Mouse (Mus musculus) stomach, embryonic 15.5 days (tissue): ENCODE measurements around the gene Pde4d. TPM values are rescaled to one million over a fixed set of nuclear protein-coding genes. Genes with fewer than 3 reads are reported as not detected.

Source experiments
- ATAC-seq: fragments of 200-750 bp; cut with Nextera tagmentation; 2 replicates; pipeline ENCODE4 v1.8.0; 2017; ENCODE audit warnings: low read depth, moderate number of reproducible peaks, moderate TSS enrichment; ENCODE audit not compliant: insufficient read depth, low FRiP score
- H3K27ac ChIP-seq: fragments of 300-500 bp; sonication (generic); 2 replicates; pipeline ENCODE4 v1.5.1; 2015; ENCODE audit warnings: mild to moderate bottlenecking, inconsistent platforms
- H3K27me3 ChIP-seq: fragments of 300-500 bp; sonication (generic); replicated peaks from 2 replicates; pipeline ENCODE4 v1.6.1; 2015; ENCODE audit warnings: inconsistent platforms
- H3K36me3 ChIP-seq: fragments of 300-500 bp; sonication (generic); 2 replicates; pipeline ENCODE4 v1.6.1; 2015; ENCODE audit warnings: inconsistent platforms
- H3K4me1 ChIP-seq: fragments of 300-500 bp; sonication (generic); 2 replicates; pipeline ENCODE4 v1.6.1; 2015; ENCODE audit warnings: inconsistent platforms
- H3K4me2 ChIP-seq: fragments of 300-500 bp; sonication (generic); 2 replicates; pipeline ENCODE4 v1.6.1; 2015; ENCODE audit warnings: mild to moderate bottlenecking, inconsistent platforms
- H3K4me3 ChIP-seq: fragments of 300-500 bp; sonication (generic); replicated peaks from 2 replicates; pipeline ENCODE4 v1.5.1; 2015; ENCODE audit warnings: inconsistent platforms
- H3K9ac ChIP-seq: fragments of 300-500 bp; sonication (generic); 2 replicates; pipeline ENCODE4 v1.6.1; 2015; ENCODE audit warnings: inconsistent platforms
- H3K9me3 ChIP-seq: fragments of 300-500 bp; sonication (generic); 2 replicates; pipeline ENCODE4 v1.6.1; 2016; ENCODE audit warnings: inconsistent platforms
- WGBS: fragments of 180-500 bp; shearing (Covaris S2); methylation state at CpG from one replicate; pipeline ENCODE4 v1.1.7; 2015; 5-methylcytosine and 5-hydroxymethylcytosine counted together
- polyA plus RNA-seq: library from polyadenylated mRNA; unstranded; fragments of >200 nt; fragmentation: Nextera tagmentation; extraction: Ambion mirVana; gene quantifications from 2 replicates; pipeline ENCODE4 v1.2.1, GENCODE M21; 2015

Pde4d gene
- polyA plus RNA-seq, 1 experiment from 2014 or later, result 22.8 TPM

DNA sequence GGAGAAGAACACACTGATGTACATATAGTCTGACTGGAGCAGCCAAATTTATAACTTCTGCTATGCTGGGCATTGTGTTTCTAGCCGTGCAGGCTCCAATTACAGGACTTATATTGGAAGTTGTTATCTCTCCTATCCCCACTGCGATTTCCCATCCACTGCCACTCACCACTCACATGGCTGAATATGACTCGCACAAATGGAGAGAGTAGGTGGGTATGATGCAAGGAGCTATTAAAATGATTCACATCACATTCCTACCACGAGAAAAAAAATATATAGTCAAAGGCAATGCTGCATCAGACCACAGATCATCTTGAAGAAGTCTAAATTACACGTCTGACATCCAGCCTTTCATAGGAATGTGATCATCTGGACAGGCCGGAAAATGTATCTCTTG, 725.5 kb downstream of the Pde4d start:
- no peak for ATAC-seq
- 80% methylated on average over 6 of the region's 6 CpGs for WGBS
- no peak overlapping the region for H3K4me2 ChIP-seq

DNA sequence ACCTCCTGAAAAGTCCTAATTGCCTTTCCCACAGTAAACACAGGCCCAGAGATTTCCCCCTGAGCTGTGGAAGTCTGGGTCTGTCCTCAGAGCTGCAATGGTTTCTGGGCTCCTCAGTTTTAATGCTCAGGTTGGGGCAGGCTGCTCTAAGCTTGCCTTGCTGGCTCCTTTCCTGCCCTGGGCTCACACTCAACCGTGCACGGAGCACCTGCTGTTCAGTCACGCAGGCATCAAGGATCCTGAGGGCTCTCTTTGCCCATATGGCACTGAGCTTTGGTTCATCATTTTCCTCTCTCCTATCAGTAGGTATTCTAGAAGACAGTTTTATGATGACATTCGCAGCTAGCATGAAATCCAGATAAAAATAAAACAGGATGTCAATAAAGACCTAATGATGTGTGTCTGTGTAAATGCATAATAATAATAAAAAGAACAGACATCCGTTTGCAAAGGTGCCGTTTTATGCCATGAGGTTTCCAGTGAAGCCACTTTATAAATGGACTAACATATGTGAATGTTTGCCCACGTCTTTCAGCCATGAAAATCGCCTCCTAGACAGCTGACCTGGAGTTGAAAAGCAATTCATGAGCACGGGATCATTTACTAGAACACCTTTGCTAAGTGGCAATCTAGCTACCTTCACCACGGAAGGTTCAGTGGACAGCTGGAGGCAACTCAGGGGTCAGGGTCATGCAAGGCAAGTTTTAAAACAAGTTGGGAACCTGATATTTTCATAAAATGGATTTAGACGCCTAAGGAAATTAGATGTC, 726.3 kb downstream of the Pde4d start:
- ATAC-seq, result no peak

More for the DNA sequence above, 725.5 kb downstream of the Pde4d start:
- no peak overlapping the region for H3K27ac ChIP-seq
- no peaks in the 10 kb centered on the region for H3K27me3 ChIP-seq
- H3K36me3 ChIP-seq, result no peaks in the 10 kb centered on the region
- no peak overlapping the region for H3K4me3 ChIP-seq
- no peaks in the 10 kb centered on the region for H3K4me1 ChIP-seq
- no peak overlapping the region for H3K9ac ChIP-seq
- no peaks in the 10 kb centered on the region for H3K9me3 ChIP-seq

DNA sequence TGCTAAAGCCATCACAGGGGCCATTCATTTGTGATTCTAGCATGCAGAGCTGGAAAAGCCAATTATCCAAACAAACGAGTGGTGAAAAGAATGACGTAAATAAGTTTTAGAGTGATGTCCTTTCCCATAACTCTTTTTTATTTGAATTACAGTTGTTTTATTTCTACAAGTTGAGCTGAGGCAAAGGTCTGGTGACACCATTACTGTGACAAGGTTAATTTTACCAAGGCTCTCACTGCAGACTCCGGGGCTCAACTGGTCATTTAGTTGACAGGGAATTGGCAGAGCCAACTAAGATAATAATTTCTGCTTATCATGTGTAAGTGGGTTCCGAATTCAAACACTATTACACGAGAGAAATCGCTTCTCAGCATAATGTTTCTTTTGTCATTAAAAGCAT, 731.6 kb downstream of the Pde4d start:
- H3K4me1 ChIP-seq, result no peaks in the 10 kb centered on the region
- H3K4me3 ChIP-seq, result no peak overlapping the region
- no peak overlapping the region for H3K9ac ChIP-seq
- no peak for ATAC-seq
- WGBS, result 60% methylated on average over 6 of the region's 6 CpGs
- no peak overlapping the region for H3K27ac ChIP-seq
- H3K36me3 ChIP-seq, result no peaks in the 10 kb centered on the region
- H3K4me2 ChIP-seq, result no peak overlapping the region
- H3K27me3 ChIP-seq, result no peaks in the 10 kb centered on the region
- no peaks in the 10 kb centered on the region for H3K9me3 ChIP-seq

More for the DNA sequence above, 726.3 kb downstream of the Pde4d start:
- H3K4me1 ChIP-seq, result no peaks in the 10 kb centered on the region
- WGBS, result 74% methylated on average over 11 of the region's 11 CpGs
- no peaks in the 10 kb centered on the region for H3K36me3 ChIP-seq
- no peaks in the 10 kb centered on the region for H3K9me3 ChIP-seq
- no peak overlapping the region for H3K4me3 ChIP-seq
- no peak overlapping the region for H3K27ac ChIP-seq
- H3K4me2 ChIP-seq, result no peak overlapping the region
- H3K9ac ChIP-seq, result no peak overlapping the region
- H3K27me3 ChIP-seq, result no peaks in the 10 kb centered on the region

DNA sequence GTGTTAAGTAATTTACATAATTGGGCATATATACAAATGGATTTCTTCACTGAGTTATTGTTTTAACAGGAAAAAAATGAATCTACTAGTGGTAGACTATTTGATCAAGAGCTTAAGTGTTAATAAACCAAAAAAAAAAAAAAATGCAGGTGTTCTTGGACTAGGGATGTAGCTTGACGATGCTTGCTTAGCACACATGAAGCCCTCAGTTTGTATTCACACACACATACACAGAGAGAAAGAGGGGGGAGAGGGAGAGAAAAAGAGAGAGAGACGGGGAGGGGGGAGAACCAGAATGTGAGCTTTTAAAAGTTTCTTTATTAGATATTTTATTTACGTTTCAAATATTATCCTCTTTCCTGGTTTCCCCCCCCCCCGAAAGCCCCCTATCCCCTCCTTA, 740.9 kb downstream of the Pde4d start:
- H3K4me3 ChIP-seq, result no peak overlapping the region
- no peaks in the 10 kb centered on the region for H3K4me1 ChIP-seq
- H3K4me2 ChIP-seq, result no peak overlapping the region
- 72% methylated on average over 4 of the region's 4 CpGs for WGBS
- H3K9ac ChIP-seq, result no peak overlapping the region
- H3K27me3 ChIP-seq, result no peaks in the 10 kb centered on the region
- no peak for ATAC-seq
- H3K36me3 ChIP-seq, result no peaks in the 10 kb centered on the region
- no peaks in the 10 kb centered on the region for H3K9me3 ChIP-seq
- no peak overlapping the region for H3K27ac ChIP-seq

DNA sequence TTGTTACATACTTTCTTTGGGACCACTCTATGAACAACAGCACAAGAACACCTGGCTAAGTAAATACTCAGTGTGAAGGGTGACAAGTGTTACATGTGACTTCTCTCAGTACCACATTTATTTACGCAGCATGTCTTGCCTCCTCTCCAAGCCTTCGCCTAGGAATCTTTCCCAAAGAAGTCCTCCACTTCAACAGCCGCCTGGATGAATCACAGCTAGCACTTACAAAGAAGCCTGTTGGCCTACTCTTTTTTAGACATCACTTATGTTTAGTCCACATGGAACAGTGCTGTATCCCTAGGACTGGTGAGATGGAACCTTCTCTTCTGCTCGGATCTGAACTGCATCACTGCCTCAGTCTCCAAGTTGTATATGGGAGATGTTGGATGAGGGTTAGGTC, 741.4 kb downstream of the Pde4d start:
- H3K4me1 ChIP-seq, result no peaks in the 10 kb centered on the region
- no peaks in the 10 kb centered on the region for H3K9me3 ChIP-seq
- H3K27me3 ChIP-seq, result no peaks in the 10 kb centered on the region
- no peak overlapping the region for H3K9ac ChIP-seq
- no peak overlapping the region for H3K4me2 ChIP-seq
- ATAC-seq, result no peak
- no peak overlapping the region for H3K4me3 ChIP-seq
- H3K36me3 ChIP-seq, result no peaks in the 10 kb centered on the region
- WGBS, result 76% methylated on average over 4 of the region's 4 CpGs
- no peak overlapping the region for H3K27ac ChIP-seq

DNA sequence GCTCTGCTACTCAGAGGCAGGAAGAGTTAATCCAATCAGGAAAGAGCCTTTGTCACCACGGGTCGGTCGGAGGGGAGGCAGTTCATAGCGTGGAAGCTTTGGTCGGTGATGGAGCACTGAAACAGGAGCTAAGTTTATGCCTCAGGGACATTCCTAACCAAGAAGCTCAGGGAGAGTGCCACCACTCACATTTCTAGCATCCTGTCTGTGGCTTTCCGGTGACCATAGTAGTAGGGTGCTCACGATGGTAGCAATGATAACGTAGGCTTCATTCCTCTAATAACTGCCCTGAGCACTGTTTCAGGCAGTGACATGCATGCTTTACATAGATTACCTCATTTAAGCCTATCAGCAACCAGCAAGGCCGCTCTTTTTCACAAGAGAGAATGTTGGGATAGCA, 755.8 kb downstream of the Pde4d start:
- Histone ChIP-seq H3K9me3 (no peaks in the 10 kb centered on the region), H3K9ac (no peak overlapping the region), H3K27me3 (no peaks in the 10 kb centered on the region), H3K4me3 (no peak overlapping the region), H3K4me1 (no peaks in the 10 kb centered on the region), H3K27ac (no peak overlapping the region), H3K36me3 (no peaks in the 10 kb centered on the region), H3K4me2 (no peak overlapping the region)
- WGBS, result 38% methylated on average over 9 of the region's 9 CpGs
- no peak for ATAC-seq

DNA sequence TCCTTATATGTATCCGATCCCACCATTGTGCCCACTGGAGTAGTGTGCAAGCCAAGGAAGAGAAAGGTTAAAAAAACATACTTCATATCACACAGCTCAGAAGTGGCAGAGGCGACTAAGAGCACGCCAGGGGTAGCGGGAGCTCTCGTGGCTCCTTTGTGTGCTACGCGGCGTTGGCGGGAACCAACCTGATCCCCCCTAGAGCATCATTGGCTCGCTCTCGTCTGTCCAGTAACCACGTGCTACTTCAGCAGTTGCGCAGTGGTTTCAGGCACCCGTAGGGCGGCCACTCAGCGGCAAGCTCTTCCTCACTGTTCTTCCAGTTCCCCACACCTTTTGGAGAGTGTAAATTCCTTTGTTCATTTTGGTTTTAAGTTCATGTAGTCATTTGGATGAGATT, 758.9 kb downstream of the Pde4d start:
- Histone ChIP-seq H3K4me2 (no peak overlapping the region), H3K9me3 (no peaks in the 10 kb centered on the region), H3K27me3 (no peaks in the 10 kb centered on the region), H3K4me3 (no peak overlapping the region), H3K4me1 (0 out of 2 replicates have a peak, but pooled peaks cover 6% of the 10 kb centered on the region), H3K9ac (no peak overlapping the region), H3K36me3 (no peaks in the 10 kb centered on the region), H3K27ac (no peak overlapping the region)
- ATAC-seq, result no peak
- 94% methylated on average over 16 of the region's 16 CpGs for WGBS

DNA sequence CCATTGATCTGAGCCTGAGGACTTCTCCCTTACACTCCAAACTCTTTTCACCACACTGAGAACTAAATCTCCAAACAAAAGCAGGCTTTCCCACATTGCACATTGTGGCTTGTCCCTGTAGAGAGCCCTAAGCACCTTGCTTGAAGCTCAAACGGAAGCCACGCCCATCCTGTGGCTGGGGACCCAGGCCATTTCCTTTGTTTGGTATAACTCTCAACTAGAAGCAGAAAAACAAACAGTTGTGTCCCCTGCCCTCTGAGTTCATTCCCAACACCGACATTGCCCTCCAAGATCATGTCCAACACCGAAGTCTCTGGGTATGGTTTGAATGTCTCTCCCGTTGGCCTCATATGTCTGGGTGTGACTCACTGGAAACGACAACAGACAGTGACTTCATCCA, 759.7 kb downstream of the Pde4d start:
- Histone ChIP-seq H3K9ac (no peak overlapping the region), H3K4me3 (no peak overlapping the region), H3K27ac (no peak overlapping the region), H3K4me2 (no peak overlapping the region), H3K36me3 (no peaks in the 10 kb centered on the region), H3K9me3 (no peaks in the 10 kb centered on the region), H3K4me1 (0 out of 2 replicates have a peak, but pooled peaks cover 6% of the 10 kb centered on the region), H3K27me3 (no peaks in the 10 kb centered on the region)
- ATAC-seq, result no peak
- WGBS, result 58% methylated on average over 6 of the region's 6 CpGs

DNA sequence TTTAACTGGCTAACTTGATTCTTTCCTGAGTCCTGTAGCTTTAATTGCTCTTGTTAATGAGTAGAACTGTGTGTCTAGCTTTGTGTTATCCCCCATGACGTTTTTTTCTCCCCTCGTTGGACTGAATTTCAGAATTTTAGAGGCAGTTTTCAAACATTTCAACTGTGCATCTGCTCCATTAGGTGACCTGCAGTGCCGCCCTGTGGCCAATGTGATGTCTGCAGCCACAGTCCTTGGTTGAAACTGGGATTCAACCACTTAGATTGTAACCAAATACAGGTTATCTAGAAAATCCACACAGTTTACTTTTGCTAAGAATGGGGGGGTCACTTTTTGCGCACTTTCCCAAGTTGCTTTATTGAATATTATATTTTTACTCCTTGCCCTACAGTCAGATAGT, 760.7 kb downstream of the Pde4d start:
- ATAC-seq, result no peak
- Histone ChIP-seq H3K36me3 (no peaks in the 10 kb centered on the region), H3K4me1 (0 out of 2 replicates have a peak, but pooled peaks cover 6% of the 10 kb centered on the region), H3K27ac (no peak overlapping the region), H3K9me3 (no peaks in the 10 kb centered on the region), H3K9ac (no peak overlapping the region), H3K4me2 (no peak overlapping the region), H3K27me3 (no peaks in the 10 kb centered on the region), H3K4me3 (no peak overlapping the region)
- 3% methylated on average over 4 of the region's 4 CpGs for WGBS

DNA sequence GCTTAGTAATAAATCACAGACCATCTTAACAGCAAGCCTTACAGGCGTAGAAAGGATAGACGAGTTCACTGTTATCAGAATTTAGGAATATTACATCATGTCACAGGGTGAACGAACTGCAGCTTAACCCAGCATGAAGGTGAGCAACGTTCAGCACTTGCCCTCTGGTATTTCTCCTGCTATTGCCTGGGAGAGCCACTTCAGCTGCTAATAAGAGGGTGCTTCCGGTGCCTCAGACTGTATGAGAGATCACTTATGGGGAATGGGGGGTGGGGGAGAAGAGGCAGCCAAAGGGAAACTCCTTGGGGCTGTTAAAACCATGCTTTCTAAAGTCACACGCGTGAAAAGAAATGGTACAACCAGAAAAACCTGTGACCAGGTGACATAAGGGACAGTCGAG, 761.7 kb downstream of the Pde4d start:
- peak overlapping the region; percentile 45 for H3K4me2 ChIP-seq
- 44% methylated on average over 8 of the region's 8 CpGs for WGBS
- no peak for ATAC-seq

DNA sequence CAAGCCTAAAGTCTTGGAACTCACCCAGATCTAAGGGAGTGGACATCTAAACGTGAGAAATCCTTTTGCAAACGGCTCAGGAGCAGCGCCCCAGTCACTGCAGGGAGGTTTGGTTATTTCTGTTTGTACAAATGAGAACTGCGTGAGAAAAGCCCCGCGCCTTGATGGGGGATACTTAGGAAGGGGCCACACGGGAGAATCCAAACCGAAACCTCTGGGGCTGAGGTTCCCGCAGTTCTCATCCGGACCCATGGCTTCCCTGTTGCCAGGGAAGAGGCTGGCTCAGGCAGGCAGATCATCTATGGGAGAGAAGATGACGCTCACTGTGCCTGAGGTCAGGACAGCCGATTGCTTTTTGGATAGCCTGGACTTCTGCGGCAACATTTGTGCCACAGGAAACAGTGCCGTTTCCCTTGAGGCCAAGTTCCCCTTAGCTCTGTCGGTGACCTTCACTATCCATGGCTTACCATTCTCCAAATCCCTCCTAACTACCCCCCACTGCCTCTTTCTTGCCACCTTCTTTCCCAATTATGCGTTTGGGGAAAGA, 762.3 kb downstream of the Pde4d start:
- Histone ChIP-seq H3K4me2 (peak overlapping the region; percentile 45), H3K36me3 (no peaks in the 10 kb centered on the region), H3K4me3 (peak overlapping the region; percentile 26), H3K4me1 (0 out of 2 replicates have a peak, but pooled peaks cover 6% of the 10 kb centered on the region), H3K9me3 (no peaks in the 10 kb centered on the region), H3K27ac (no peak overlapping the region), H3K9ac (no peak overlapping the region), H3K27me3 (no peaks in the 10 kb centered on the region)
- no peak for ATAC-seq
- 31% methylated on average over 16 of the region's 16 CpGs for WGBS

More for the DNA sequence above, 761.7 kb downstream of the Pde4d start:
- H3K4me3 ChIP-seq, result no peak overlapping the region; the same call in 1 of the 2 replicates
- H3K36me3 ChIP-seq, result no peaks in the 10 kb centered on the region
- H3K4me1 ChIP-seq, result 0 out of 2 replicates have a peak, but pooled peaks cover 6% of the 10 kb centered on the region
- H3K27ac ChIP-seq, result no peak overlapping the region
- H3K9ac ChIP-seq, result no peak overlapping the region
- H3K27me3 ChIP-seq, result no peaks in the 10 kb centered on the region
- no peaks in the 10 kb centered on the region for H3K9me3 ChIP-seq

DNA sequence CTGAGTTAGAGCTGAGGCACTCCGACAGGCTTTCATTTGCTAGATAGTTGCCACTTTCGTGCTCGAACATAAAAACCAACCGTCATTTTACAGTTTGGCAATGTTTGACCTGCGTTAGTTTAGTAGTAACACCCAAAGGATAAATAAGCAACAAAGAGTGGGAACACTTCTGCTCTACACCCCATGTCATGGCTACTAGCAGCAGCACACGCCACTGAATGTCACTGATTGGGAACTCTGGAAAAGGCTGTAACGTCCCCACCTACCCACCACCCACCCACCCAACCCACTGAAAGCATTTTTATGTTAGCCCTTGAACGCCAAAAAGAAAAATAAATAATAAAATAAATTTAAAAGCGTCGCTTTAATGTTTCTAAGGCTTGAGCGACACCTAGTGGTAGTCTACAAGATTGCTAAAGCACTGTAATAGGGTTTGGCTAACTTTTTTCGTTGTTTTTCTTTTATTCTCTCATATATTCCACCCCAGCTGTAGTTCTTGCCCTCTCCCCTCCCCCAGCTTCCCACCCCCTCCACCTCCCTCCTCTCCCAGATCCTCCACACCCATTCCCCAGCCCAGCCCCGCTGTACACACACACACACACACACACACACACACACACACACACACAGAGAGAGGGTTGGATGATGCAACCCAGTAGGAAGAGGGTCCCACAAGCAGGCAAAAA, 763.2 kb downstream of the Pde4d start:
- Histone ChIP-seq H3K9ac (no peak overlapping the region), H3K4me3 (peak overlapping the region; percentile 11; the same call in 1 of the 2 replicates), H3K27me3 (no peaks in the 10 kb centered on the region), H3K27ac (no peak overlapping the region), H3K36me3 (no peaks in the 10 kb centered on the region), H3K4me1 (0 out of 2 replicates have a peak, but pooled peaks cover 6% of the 10 kb centered on the region), H3K9me3 (no peaks in the 10 kb centered on the region), H3K4me2 (peak overlapping the region; percentile 45)
- 28% methylated on average over 13 of the region's 13 CpGs for WGBS
- no peak for ATAC-seq
